Mouse (Mus musculus) spleen, adult 2 months (tissue): Measurements from ENCODE around the gene Gdf7. TPM values are rescaled to one million over a fixed set of nuclear protein-coding genes. Genes with fewer than 3 reads are reported as not detected.

Experiments used
- DNase-seq, 2 experiments: peaks; one replicate each; pipeline versions ENCODE4 v3.0.0 to v3.0.0-alpha.2; 2012 to 2021; ENCODE audit warnings: low spot score in 2 of 2, low read depth in 1 of 2
- H3K27ac ChIP-seq: fragments of 200-500 bp; 2 replicates; pipeline ENCODE4 v1.5.1; 2012; ENCODE audit warnings: low read length, inconsistent platforms; ENCODE audit not compliant: insufficient read depth
- H3K27me3 ChIP-seq: fragments of 200-500 bp; 2 replicates; pipeline ENCODE4 v1.6.1; 2012; ENCODE audit warnings: mild to moderate bottlenecking, moderate library complexity, low read length, inconsistent platforms; ENCODE audit not compliant: control insufficient read depth, insufficient read depth
- H3K36me3 ChIP-seq: fragments of 200-500 bp; 2 replicates; pipeline ENCODE4 v1.6.1; 2012; ENCODE audit warnings: mild to moderate bottlenecking, low read length, inconsistent platforms; ENCODE audit not compliant: control insufficient read depth, insufficient read depth
- H3K4me1 ChIP-seq: fragments of 200-500 bp; 2 replicates; pipeline ENCODE4 v1.6.1; 2011; ENCODE audit warnings: inconsistent platforms; ENCODE audit not compliant: control insufficient read depth, insufficient read depth, insufficient read length
- H3K4me3 ChIP-seq: fragments of 200-500 bp; 2 replicates; pipeline ENCODE4 v1.5.1; 2011; ENCODE audit warnings: mild to moderate bottlenecking, inconsistent platforms; ENCODE audit not compliant: insufficient read depth, insufficient read length; ENCODE audit errors: extremely low read depth
- CTCF ChIP-seq: fragments of 200-500 bp; IDR thresholded peaks from 2 replicates; pipeline ENCODE4 v1.5.1; 2011; ENCODE audit warnings: mild to moderate bottlenecking, inconsistent platforms; ENCODE audit not compliant: insufficient read depth, insufficient read length, insufficient replicate concordance; ENCODE audit errors: extremely low read depth
- POLR2A ChIP-seq: fragments of 200-500 bp; IDR thresholded peaks from 2 replicates; pipeline ENCODE4 v1.6.1; 2011; ENCODE audit warnings: low read depth, low read length, inconsistent platforms
- WGBS: fragments of 180-500 bp; shearing (Covaris S2); methylation state at CpG from one replicate; pipeline ENCODE4 v1.1.7; 2018; 5-methylcytosine and 5-hydroxymethylcytosine counted together
- polyA plus RNA-seq: library from polyadenylated mRNA; depleted of rRNA; stranded (reverse); fragments of >200 nt; gene quantifications from 2 replicates; pipeline ENCODE4 v1.2.3, GENCODE M21; 2012

Gdf7 gene
- polyA plus RNA-seq, 1 experiment: not detected

DNA sequence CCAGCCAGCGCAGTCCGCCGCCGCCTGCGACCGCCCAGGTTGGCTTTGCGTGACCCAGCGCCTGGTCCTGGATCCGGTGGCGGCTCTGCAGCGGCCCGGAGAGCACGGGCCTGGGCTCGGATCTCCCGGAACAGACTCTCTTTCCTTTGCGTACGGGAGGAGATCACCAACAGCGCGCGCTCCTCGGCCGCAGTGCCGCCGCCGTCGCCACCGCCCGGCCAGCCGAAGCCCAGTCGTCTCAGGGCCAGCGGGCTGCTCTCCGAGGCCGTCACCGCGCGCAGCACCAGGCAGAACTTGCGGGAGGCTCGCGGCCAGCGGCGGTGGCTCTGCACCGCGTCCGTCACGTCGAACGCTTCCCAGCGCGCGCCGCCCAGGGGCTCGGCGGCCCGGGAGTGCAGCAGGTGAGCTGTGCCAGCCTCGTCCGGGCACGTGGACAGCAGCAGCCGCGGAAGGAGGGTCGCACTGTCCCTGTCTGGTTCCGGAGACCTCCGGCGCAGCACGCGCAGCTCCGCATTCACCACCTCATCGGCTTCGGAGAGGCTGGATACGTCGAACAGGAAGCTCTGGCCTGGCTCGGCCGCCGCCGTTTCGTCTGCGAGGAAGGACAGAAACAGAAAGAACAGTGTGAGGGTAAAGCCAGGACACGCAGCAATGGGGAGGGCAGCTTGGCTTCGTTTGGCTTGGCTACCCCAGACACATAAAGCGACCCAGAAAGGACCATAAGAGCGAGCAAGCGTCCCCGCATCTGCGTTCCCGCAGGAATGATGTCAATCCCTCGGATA, 3.2 kb downstream of the Gdf7 start:
- 7% methylated on average over 83 of the region's 85 CpGs for WGBS
- H3K27ac ChIP-seq: no peak overlapping the region
- H3K4me1 ChIP-seq: peaks cover 3% of the 10 kb centered on the region; the same call in 1 of the 2 replicates
- H3K27me3 ChIP-seq: peaks cover 30% of the 10 kb centered on the region
- DNase-seq: no peak
- no peak for TF ChIP-seq POLR2A
- TF ChIP-seq CTCF: no peak
- H3K4me3 ChIP-seq: no peak overlapping the region
- no peaks in the 10 kb centered on the region for H3K36me3 ChIP-seq

DNA sequence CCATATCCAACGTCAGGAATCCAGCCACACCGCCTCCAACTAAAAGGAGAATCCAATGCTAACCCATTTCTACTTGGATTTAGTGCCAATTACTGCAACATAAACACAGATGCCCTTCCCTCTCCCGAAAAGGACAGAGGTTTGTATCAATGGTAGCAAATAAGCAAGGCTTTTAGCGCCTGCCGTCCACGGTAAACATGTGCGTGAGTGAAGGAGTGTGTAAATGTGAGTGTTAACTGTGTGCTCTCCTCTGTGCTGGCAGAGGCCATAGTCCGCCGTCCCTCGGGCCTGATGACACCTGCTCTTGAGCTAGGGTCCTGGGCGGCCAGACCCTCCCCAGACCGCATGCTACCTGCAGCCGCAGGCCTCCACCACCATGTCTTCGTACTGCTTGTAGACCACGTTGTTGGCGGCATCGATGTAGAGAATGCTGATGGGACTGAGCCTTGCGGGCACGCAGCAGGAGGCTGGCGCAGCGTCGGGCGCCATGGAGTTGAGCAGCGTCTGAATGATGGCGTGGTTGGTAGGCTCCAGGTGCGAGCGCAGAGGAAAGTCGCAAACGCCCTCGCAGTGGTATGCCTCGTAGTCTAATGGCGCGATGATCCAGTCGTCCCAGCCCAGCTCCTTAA, 4.1 kb downstream of the Gdf7 start:
- Histone ChIP-seq H3K4me3 (no peak overlapping the region), H3K27me3 (peaks cover 30% of the 10 kb centered on the region), H3K4me1 (peaks cover 3% of the 10 kb centered on the region; the same call in 1 of the 2 replicates), H3K27ac (no peak overlapping the region), H3K36me3 (no peaks in the 10 kb centered on the region)
- WGBS: 17% methylated on average over 34 of the region's 34 CpGs
- no peak for DNase-seq
- TF ChIP-seq CTCF (no peak), POLR2A (no peak)

DNA sequence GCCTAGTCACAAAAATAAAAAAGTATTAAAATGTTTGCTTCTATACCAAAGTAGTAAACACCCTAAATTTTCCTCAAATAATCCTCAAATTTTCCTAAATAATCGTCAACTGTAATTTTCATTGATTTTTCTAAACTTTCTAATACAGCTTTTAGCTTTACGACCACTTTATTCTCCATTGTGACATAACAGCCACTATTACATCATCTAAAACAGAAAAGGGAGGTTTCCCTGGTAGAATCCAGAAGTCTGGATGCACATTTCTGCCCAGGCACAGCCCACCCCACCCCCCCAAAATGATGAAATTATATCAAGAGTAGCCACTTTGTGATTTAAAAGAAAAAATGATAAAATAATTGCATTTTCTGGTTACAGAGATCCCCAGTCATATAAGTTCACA, 5.6 kb downstream of the Gdf7 start:
- no peak overlapping the region for H3K27ac ChIP-seq
- H3K4me1 ChIP-seq: no peaks in the 10 kb centered on the region; the same call in 1 of the 2 replicates
- 63% methylated on average over 2 of the region's 2 CpGs for WGBS
- H3K36me3 ChIP-seq: no peaks in the 10 kb centered on the region
- H3K27me3 ChIP-seq: peaks cover 20% of the 10 kb centered on the region
- TF ChIP-seq CTCF (no peak), POLR2A (no peak)
- no peak overlapping the region for H3K4me3 ChIP-seq
- DNase-seq: no peak

DNA sequence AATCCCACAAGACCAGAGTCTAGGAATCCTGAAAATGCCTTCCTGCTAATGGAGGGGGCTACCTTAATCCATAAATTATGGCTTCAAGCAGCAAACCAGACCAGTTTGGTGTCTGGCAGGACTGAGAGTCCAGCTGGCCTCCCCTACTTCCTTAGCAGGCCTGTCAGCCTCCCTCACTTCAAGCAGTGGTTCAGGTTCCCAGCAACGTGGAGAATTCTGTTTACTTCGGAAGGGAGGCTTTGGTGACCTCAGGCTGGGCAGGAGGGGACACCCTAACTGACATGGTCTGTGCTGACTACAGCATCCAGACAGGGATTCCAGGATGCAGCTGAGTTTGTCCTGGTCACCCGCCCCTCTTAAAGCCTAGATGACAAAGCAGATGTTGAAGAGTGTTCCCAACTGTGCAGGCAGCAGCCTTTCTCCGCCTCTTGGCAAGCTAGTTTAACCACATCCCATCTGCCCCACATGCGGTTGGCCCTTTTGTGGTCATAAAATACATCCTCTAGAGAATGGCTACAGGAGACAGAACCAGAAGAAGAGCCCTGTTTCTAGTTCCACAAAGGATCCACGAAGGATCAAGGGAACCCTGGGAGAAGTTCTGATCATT, 6.3 kb downstream of the Gdf7 start:
- no peak for TF ChIP-seq POLR2A
- no peak for TF ChIP-seq CTCF
- no peaks in the 10 kb centered on the region for H3K36me3 ChIP-seq
- DNase-seq: no peak
- H3K4me1 ChIP-seq: no peaks in the 10 kb centered on the region; the same call in 1 of the 2 replicates
- H3K27me3 ChIP-seq: peaks cover 16% of the 10 kb centered on the region
- H3K4me3 ChIP-seq: no peak overlapping the region
- 3% methylated on average over 6 of the region's 6 CpGs for WGBS
- no peak overlapping the region for H3K27ac ChIP-seq

DNA sequence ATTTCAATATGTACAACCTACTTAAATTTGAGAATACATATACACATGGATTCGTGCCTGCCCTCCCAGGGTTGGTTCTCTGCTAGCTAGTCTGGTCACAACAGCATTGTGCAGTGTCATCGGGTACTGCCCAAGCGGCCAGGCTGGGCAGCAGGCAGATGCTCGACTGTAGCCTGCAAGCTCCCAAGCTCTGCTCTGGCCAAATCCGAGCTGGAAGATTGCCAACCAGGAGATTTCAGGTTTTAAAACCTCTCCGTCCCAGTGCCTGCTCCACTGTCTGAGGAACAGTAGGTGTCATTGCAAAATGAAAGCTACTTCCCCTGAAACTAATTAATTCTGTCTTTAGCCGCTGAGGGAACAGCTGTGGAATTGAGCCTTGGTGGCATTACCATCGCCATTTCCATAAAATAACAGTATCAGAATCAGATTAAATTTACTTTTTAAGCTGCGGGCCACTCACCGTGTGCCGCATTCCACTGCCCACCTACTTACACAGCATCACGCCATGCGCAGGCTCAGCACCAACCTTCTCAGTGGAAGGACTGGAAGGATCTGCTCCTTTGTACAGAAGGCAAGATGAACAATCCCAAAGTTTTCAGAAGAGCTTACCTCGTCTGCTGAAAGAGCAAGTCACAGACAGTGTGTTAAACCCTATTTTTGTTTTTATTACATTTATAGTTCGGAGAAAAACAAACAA, 10.4 kb downstream of the Gdf7 start:
- TF ChIP-seq POLR2A (no peak), CTCF (no peak)
- 84% methylated on average over 15 of the region's 15 CpGs for WGBS
- no peak for DNase-seq
- Histone ChIP-seq H3K4me1 (no peaks in the 10 kb centered on the region), H3K27me3 (no peaks in the 10 kb centered on the region), H3K36me3 (no peaks in the 10 kb centered on the region), H3K4me3 (no peak overlapping the region), H3K27ac (no peak overlapping the region)

DNA sequence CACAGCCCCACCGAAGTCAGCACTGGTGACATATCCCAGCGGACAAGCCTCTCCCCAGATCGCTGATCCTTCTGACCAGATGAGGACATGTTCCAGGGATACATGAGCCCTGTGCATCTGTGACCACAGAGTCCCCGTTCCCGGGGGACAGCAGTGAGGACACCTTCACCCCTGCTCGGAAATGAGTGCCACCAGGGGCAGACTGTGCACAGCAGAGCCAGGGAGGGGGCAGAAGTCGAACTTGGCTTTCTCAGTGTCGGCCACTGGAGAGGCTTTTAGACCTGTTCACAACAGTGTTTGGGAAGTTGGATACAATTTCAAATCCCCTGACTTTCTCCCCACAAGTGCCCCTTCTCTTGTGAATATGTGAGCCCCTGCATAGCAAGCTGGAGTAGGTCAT, 12.3 kb downstream of the Gdf7 start:
- no peak overlapping the region for H3K4me3 ChIP-seq
- no peak for TF ChIP-seq POLR2A
- TF ChIP-seq CTCF: no peak
- no peak overlapping the region for H3K27ac ChIP-seq
- no peaks in the 10 kb centered on the region for H3K27me3 ChIP-seq
- 95% methylated on average over 8 of the region's 8 CpGs for WGBS
- H3K36me3 ChIP-seq: peaks cover 2% of the 10 kb centered on the region; the same call in 1 of the 2 replicates
- no peak for DNase-seq
- H3K4me1 ChIP-seq: no peaks in the 10 kb centered on the region
